Mouse (Mus musculus) hindbrain, postnatal 0 days (tissue): Measurements from ENCODE around the gene Nampt. TPM values are rescaled to one million over a fixed set of nuclear protein-coding genes. Genes with fewer than 3 reads are reported as not detected.

Experiments used
- ATAC-seq: fragments of 200-750 bp; cut with Nextera tagmentation; 2 replicates; pipeline ENCODE4 v1.8.0; 2017; ENCODE audit warnings: mild to moderate bottlenecking, moderate TSS enrichment, moderate library complexity
- DNase-seq: peaks from one replicate; pipeline ENCODE4 v3.0.0-alpha.2; 2015; ENCODE audit warnings: low spot score
- H3K27ac ChIP-seq: fragments of 300-500 bp; sonication (generic); 2 replicates; pipeline ENCODE4 v1.5.1; 2014; ENCODE audit warnings: mild to moderate bottlenecking
- H3K27me3 ChIP-seq: fragments of 300-500 bp; sonication (generic); 2 replicates; pipeline ENCODE4 v1.6.1; 2014; ENCODE audit warnings: low read length, mixed read lengths; ENCODE audit not compliant: insufficient read depth
- H3K36me3 ChIP-seq: fragments of 300-500 bp; sonication (generic); 2 replicates; pipeline ENCODE4 v1.6.1; 2014; ENCODE audit warnings: low read length, mixed read lengths; ENCODE audit not compliant: insufficient read depth
- H3K4me1 ChIP-seq: fragments of 300-500 bp; sonication (generic); 2 replicates; pipeline ENCODE4 v1.6.1; 2014; ENCODE audit warnings: antibody characterized with exemption, low read length, mixed read lengths; ENCODE audit not compliant: insufficient read depth
- H3K4me2 ChIP-seq: fragments of 300-500 bp; sonication (generic); 2 replicates; pipeline ENCODE4 v1.6.1; 2014; ENCODE audit warnings: low read depth, mild to moderate bottlenecking, low read length, moderate library complexity, mixed read lengths
- H3K4me3 ChIP-seq: fragments of 300-500 bp; sonication (generic); 2 replicates; pipeline ENCODE4 v1.5.1; 2014; ENCODE audit warnings: low read length
- H3K9ac ChIP-seq: fragments of 300-500 bp; sonication (generic); replicated peaks from 2 replicates; pipeline ENCODE4 v1.6.1; 2014; ENCODE audit warnings: mild to moderate bottlenecking, low read length, moderate library complexity, mixed read lengths
- H3K9me3 ChIP-seq: fragments of 300-500 bp; sonication (generic); 2 replicates; pipeline ENCODE4 v1.6.1; 2016; ENCODE audit warnings: low read length, mixed read lengths
- CTCF ChIP-seq: IDR thresholded peaks from 2 replicates; pipeline ENCODE4 v1.5.1; 2016; ENCODE audit warnings: antibody characterized with exemption, control low read depth, low read depth
- WGBS: fragments of 180-500 bp; shearing (Covaris S2); extraction: QIAGEN DNeasy Blood & Tissue Kit; methylation state at CpG from one replicate; pipeline ENCODE4 v1.1.7; 2014; 5-methylcytosine and 5-hydroxymethylcytosine counted together
- polyA plus RNA-seq: library from polyadenylated mRNA; unstranded; fragments of >200 nt; fragmentation: Nextera tagmentation; extraction: Ambion mirVana; gene quantifications from 2 replicates; pipeline ENCODE4 v1.2.1, GENCODE M21; 2015
- total RNA-seq: library from RNA; depleted of rRNA; stranded (reverse); fragments of >200 nt; gene quantifications from 2 replicates; pipeline ENCODE4 v1.2.3, GENCODE M21; 2014; rRNA removed

Gene Nampt
- total RNA-seq = 22.9 and 28.3 TPM in 2 replicates
- 27.0 and 27.5 TPM in 2 replicates for polyA plus RNA-seq

GRCm38 (mm10) chr12:32819416-32819815 is at the start of gene Nampt:
Nampt (plus strand) TSS chr12:32819545.
- peak within 1 kb of the TSS; percentile 76 for H3K9ac ChIP-seq
- 3% methylated on average over 5 of the region's 5 CpGs for WGBS
- H3K4me3 ChIP-seq = peak within 1 kb of the TSS; percentile 95
- H3K27me3 ChIP-seq = no peaks in the 10 kb centered on the region
- no peaks in the 10 kb centered on the region for H3K36me3 ChIP-seq
- H3K9me3 ChIP-seq = no peaks in the 10 kb centered on the region
- peaks cover 5% of the 10 kb centered on the region; the same call in 1 of the 2 replicates for H3K4me1 ChIP-seq
- peak within 1 kb of the TSS; percentile 97 for H3K27ac ChIP-seq
- TF ChIP-seq CTCF = no peak
- ATAC-seq = no peak
- peak; percentile 82 for DNase-seq
- peak within 1 kb of the TSS; percentile 69 for H3K4me2 ChIP-seq

- no peak overlapping the region for H3K4me3 ChIP-seq
- no peak for TF ChIP-seq CTCF
- H3K4me1 ChIP-seq = no peaks in the 10 kb centered on the region
Observed at GRCm38 (mm10) chr12:32770766-32771165, 48.6 kb upstream of the Nampt start.

GRCm38 (mm10) chr12:32774592-32774991 is 44.8 kb upstream of the Nampt start:
- DNase-seq = no peak
- H3K36me3 ChIP-seq = no peaks in the 10 kb centered on the region
- H3K4me2 ChIP-seq = no peak overlapping the region
- no peak overlapping the region for H3K4me3 ChIP-seq
- no peaks in the 10 kb centered on the region for H3K27me3 ChIP-seq
- 82% methylated on average over 5 of the region's 5 CpGs for WGBS
- H3K9ac ChIP-seq = no peak overlapping the region
- no peak overlapping the region for H3K27ac ChIP-seq
- TF ChIP-seq CTCF = no peak
- H3K9me3 ChIP-seq = no peaks in the 10 kb centered on the region
- ATAC-seq = no peak
- H3K4me1 ChIP-seq = no peaks in the 10 kb centered on the region

More at GRCm38 (mm10) chr12:32770766-32771165, 48.6 kb upstream of the Nampt start:
- no peak for DNase-seq
- Histone ChIP-seq H3K27me3 (no peaks in the 10 kb centered on the region), H3K36me3 (no peaks in the 10 kb centered on the region), H3K9me3 (no peaks in the 10 kb centered on the region), H3K27ac (no peak overlapping the region), H3K9ac (no peak overlapping the region), H3K4me2 (no peak overlapping the region)
- 93% methylated on average over 4 of the region's 4 CpGs for WGBS
- ATAC-seq = no peak

- H3K36me3 ChIP-seq = no peaks in the 10 kb centered on the region
- no peak overlapping the region for H3K4me2 ChIP-seq
- H3K4me3 ChIP-seq = no peak overlapping the region
- DNase-seq (no peak), ATAC-seq (no peak)
- 72% methylated on average over 3 of the region's 3 CpGs for WGBS
- no peak for TF ChIP-seq CTCF
- no peak overlapping the region for H3K9ac ChIP-seq
- H3K27me3 ChIP-seq = no peaks in the 10 kb centered on the region
- no peaks in the 10 kb centered on the region for H3K4me1 ChIP-seq
- H3K27ac ChIP-seq = no peak overlapping the region
- no peaks in the 10 kb centered on the region for H3K9me3 ChIP-seq
Observed at GRCm38 (mm10) chr12:32789092-32789491, 30.3 kb upstream of the Nampt start.

GRCm38 (mm10) chr12:32795765-32796471 is 23.4 kb upstream of the Nampt start:
- H3K9me3 ChIP-seq = no peaks in the 10 kb centered on the region
- H3K36me3 ChIP-seq = no peaks in the 10 kb centered on the region
- no peak overlapping the region for H3K4me3 ChIP-seq
- H3K27ac ChIP-seq = no peak overlapping the region
- H3K4me2 ChIP-seq = no peak overlapping the region
- ATAC-seq (no peak), DNase-seq (no peak)
- 70% methylated on average over 8 of the region's 8 CpGs for WGBS
- no peak for TF ChIP-seq CTCF
- H3K9ac ChIP-seq = no peak overlapping the region
- H3K27me3 ChIP-seq = no peaks in the 10 kb centered on the region
- no peaks in the 10 kb centered on the region for H3K4me1 ChIP-seq

GRCm38 (mm10) chr12:32797438-32797837 is 21.9 kb upstream of the Nampt start:
- no peak overlapping the region for H3K9ac ChIP-seq
- no peaks in the 10 kb centered on the region for H3K4me1 ChIP-seq
- no peak overlapping the region for H3K27ac ChIP-seq
- TF ChIP-seq CTCF = no peak
- H3K4me2 ChIP-seq = no peak overlapping the region
- WGBS = 79% methylated on average over 3 of the region's 3 CpGs
- DNase-seq (no peak), ATAC-seq (no peak)
- no peaks in the 10 kb centered on the region for H3K36me3 ChIP-seq
- H3K9me3 ChIP-seq = no peaks in the 10 kb centered on the region
- H3K27me3 ChIP-seq = no peaks in the 10 kb centered on the region
- no peak overlapping the region for H3K4me3 ChIP-seq

- Histone ChIP-seq H3K4me1 (no peaks in the 10 kb centered on the region), H3K9ac (no peak overlapping the region), H3K4me3 (no peak overlapping the region), H3K36me3 (no peaks in the 10 kb centered on the region), H3K4me2 (no peak overlapping the region), H3K27me3 (no peaks in the 10 kb centered on the region), H3K27ac (no peak overlapping the region), H3K9me3 (no peaks in the 10 kb centered on the region)
- WGBS = 81% methylated on average over 7 of the region's 7 CpGs
- ATAC-seq = no peak
- DNase-seq = no peak
- no peak for TF ChIP-seq CTCF
Observed at GRCm38 (mm10) chr12:32801078-32801477, 18.3 kb upstream of the Nampt start.
